Mouse (Mus musculus) liver, embryonic 11.5 days (tissue): ENCODE measurements around the gene Nlrp1b. TPM values are rescaled to one million over a fixed set of nuclear protein-coding genes. Genes with fewer than 3 reads are reported as not detected.

Source experiments
- ATAC-seq: fragments of 200-750 bp; cut with Nextera tagmentation; replicated peaks from 2 replicates; pipeline ENCODE4 v1.8.0; 2017; ENCODE audit warnings: moderate number of reproducible peaks, mild to moderate bottlenecking, moderate TSS enrichment, moderate library complexity; ENCODE audit not compliant: low FRiP score
- DNase-seq: peaks from one replicate; pipeline ENCODE4 v3.0.0-alpha.2; 2017; ENCODE audit warnings: low spot score
- H3K27ac ChIP-seq: fragments of 300-500 bp; sonication (generic); 2 replicates; pipeline ENCODE4 v1.5.1; 2014; ENCODE audit warnings: mild to moderate bottlenecking, low read depth, low read length, control low read depth
- H3K27me3 ChIP-seq: fragments of 300-500 bp; sonication (generic); replicated peaks from 2 replicates; pipeline ENCODE4 v1.6.1; 2014; ENCODE audit warnings: low read length, mixed read lengths; ENCODE audit not compliant: control insufficient read depth, insufficient read depth
- H3K36me3 ChIP-seq: fragments of 300-500 bp; sonication (generic); 2 replicates; pipeline ENCODE4 v1.6.1; 2014; ENCODE audit warnings: mild to moderate bottlenecking, low read length, moderate library complexity, mixed read lengths; ENCODE audit not compliant: control insufficient read depth, insufficient read depth
- H3K4me1 ChIP-seq: fragments of 300-500 bp; sonication (generic); replicated peaks from 2 replicates; pipeline ENCODE4 v1.6.1; 2014; ENCODE audit warnings: low read length, mixed read lengths; ENCODE audit not compliant: control insufficient read depth, insufficient read depth
- H3K4me2 ChIP-seq: fragments of 300-500 bp; sonication (generic); 2 replicates; pipeline ENCODE4 v1.6.1; 2014; ENCODE audit warnings: mild to moderate bottlenecking, control low read depth, moderate library complexity
- H3K4me3 ChIP-seq: fragments of 300-500 bp; sonication (generic); 2 replicates; pipeline ENCODE4 v1.5.1; 2014; ENCODE audit warnings: low read depth, low read length, control low read depth
- H3K9ac ChIP-seq: fragments of 300-500 bp; sonication (generic); 2 replicates; pipeline ENCODE4 v1.6.1; 2014; ENCODE audit warnings: low read depth, low read length, control low read depth
- H3K9me3 ChIP-seq: fragments of 300-500 bp; sonication (generic); 2 replicates; pipeline ENCODE4 v1.6.1; 2016; ENCODE audit warnings: low read length, inconsistent platforms, mixed read lengths; ENCODE audit not compliant: control insufficient read depth
- WGBS: fragments of 180-500 bp; shearing (Covaris S2); extraction: QIAGEN DNeasy Blood & Tissue Kit; methylation state at CpG from one replicate; pipeline ENCODE4 v1.1.7; 2014; 5-methylcytosine and 5-hydroxymethylcytosine counted together
- polyA plus RNA-seq: library from polyadenylated mRNA; unstranded; fragments of >200 nt; fragmentation: Nextera tagmentation; extraction: Ambion mirVana; gene quantifications from 2 replicates; pipeline ENCODE4 v1.2.1, GENCODE M21; 2014

Gene Nlrp1b
- polyA plus RNA-seq = 0.04 TPM in 2 replicates

DNA sequence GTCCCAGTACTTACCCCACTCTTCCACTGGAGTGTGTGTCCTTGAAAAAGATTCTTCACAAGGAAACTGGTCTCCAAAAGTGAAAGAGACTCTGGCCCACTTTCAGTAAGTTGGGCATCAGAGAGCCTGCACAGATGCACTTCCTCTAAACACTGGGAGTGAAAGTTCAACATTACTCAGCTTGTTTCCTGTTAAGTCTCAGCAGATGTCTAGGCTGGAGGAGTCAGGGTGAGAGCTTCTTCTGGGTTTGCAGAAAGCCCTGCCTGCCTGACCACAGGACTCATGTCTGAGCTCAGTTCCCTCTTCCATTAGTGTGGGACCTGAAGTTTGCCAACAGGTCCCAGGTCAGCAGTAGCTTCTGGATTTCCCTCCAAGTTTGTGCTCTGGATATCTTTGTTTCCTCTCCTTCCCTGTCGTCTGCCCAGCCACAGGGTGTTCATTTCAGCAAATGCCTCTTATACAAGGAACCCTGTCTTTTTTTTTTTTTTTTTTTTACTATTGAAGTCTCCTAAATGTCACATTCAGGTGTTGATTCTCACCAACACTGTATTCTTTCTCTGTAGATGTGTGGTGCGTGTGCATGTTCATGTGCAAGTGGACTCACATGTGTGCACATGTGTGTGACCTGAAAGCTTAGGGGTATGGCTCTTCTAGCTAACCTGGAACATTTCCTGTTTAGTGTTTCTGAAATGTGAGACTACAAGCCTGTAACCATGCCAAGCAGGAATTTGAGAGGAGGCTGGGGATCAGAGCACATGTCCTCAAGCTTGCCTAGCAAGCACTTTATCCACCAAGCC is at the start of gene Nlrp1b:
Gene Nlrp1b (minus strand): TSS at position 50 of the 797 bp plus-strand sequence.
- Histone ChIP-seq H3K4me3 (no peak within 1 kb of the TSS), H3K27me3 (no peaks in the 10 kb centered on the region), H3K36me3 (no peaks in the 10 kb centered on the region), H3K27ac (no peak within 1 kb of the TSS), H3K9me3 (no peaks in the 10 kb centered on the region), H3K9ac (no peak within 1 kb of the TSS), H3K4me1 (no peaks in the 10 kb centered on the region), H3K4me2 (no peak within 1 kb of the TSS)
- no peak for DNase-seq
- WGBS = 57% methylated on average over 2 of the region's 2 CpGs
- ATAC-seq = no peak

DNA sequence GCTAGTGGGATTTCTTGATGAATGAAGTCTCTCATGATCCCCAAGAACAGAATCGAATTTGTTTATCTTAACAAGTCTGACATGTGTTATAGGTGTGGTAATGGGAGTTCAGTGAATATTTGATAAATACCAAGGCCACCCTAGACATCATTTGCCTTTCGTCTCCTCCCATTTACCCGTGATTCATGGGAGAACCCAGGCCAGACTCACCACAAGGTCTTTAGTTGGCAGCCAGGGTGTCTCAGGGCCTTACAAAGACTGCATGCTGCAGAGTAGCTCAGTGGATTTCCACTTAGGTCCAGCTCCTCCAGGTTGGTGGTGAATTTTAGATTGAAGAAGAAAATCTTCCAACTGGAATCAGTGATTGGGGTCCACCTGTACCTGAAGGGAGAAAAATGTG is 30.5 kb upstream of the Nlrp1b start:
- Histone ChIP-seq H3K4me1 (no peaks in the 10 kb centered on the region), H3K27me3 (no peaks in the 10 kb centered on the region), H3K4me2 (no peak overlapping the region), H3K9ac (no peak overlapping the region), H3K27ac (no peak overlapping the region), H3K9me3 (no peaks in the 10 kb centered on the region), H3K36me3 (no peaks in the 10 kb centered on the region), H3K4me3 (no peak overlapping the region)
- whole genome bisulfite sequencing = 69% methylated on average over 3 of the region's 3 CpGs
- no peak for ATAC-seq
- no peak for DNase-seq

DNA sequence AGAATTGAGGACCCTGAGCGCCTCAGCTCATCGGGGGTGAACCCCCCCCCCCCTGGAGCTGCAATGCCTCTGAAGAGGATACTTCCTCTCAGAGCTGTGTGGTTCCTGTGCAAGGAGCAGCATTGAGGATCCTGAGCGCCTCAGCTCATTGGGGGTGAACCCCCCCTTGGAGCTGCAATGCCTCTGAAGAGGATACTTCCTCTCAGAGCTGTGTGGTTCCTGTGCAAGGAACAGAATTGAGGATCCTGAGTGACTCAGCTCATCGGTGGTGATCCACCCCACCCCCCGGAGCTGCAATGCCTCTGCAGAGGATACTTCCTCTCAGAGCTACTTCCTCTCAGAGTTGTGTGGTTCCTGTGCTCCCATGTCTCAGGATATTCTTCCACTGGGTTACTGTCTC is 20.8 kb upstream of the Nlrp1b start:
- Histone ChIP-seq H3K27ac (no peak overlapping the region), H3K4me1 (no peaks in the 10 kb centered on the region), H3K4me2 (no peak overlapping the region), H3K27me3 (no peaks in the 10 kb centered on the region), H3K9ac (no peak overlapping the region), H3K4me3 (no peak overlapping the region), H3K9me3 (no peaks in the 10 kb centered on the region), H3K36me3 (no peaks in the 10 kb centered on the region)
- DNase-seq (no peak), ATAC-seq (no peak)
- WGBS = 46% methylated on average over 5 of the region's 5 CpGs

DNA sequence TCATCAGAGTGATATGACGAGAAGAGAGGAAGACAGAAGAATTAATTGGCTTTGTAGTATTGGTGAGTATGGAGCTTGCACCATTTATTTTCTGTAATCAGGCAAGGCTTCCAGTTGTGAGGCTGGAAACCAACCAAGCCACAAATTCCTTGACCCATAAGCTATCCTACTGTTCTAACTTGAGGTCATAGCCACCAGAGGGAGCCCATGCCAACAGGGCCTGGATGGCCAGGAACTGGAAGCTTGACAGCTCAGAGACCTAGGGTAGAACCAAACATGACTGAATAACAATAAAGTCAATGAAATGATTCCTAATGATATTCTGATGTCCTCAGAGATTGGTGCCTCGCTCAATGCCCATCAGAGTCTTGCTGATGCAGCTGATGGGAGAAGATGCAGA is 5.9 kb downstream of the Nlrp1b start:
- WGBS = 55% methylated on average over 2 of the region's 2 CpGs
- Histone ChIP-seq H3K9ac (no peak overlapping the region), H3K9me3 (no peaks in the 10 kb centered on the region), H3K4me2 (no peak overlapping the region), H3K4me1 (no peaks in the 10 kb centered on the region), H3K27me3 (no peaks in the 10 kb centered on the region), H3K27ac (no peak overlapping the region), H3K36me3 (no peaks in the 10 kb centered on the region), H3K4me3 (no peak overlapping the region)
- no peak for DNase-seq
- ATAC-seq = no peak

DNA sequence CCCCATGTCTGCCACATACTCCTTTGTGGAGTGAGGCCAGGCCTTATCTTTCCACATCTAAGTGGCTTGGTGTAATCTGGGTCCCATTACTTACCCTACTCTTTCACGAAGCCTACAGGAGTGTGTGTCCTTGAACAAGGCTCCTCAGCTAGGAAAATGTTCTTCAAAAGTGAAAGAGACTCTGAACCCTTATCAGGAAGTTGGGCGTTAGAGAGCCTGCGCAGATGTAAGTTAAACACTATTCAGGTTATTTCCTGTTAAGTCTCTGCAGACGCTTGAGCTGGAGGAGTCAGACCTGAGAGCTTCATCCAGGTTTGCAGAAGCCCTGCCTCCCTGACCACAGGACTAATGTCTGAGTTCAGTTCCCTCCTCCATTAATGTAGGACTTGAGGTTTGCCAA is 27.8 kb downstream of the Nlrp1b start:
- no peaks in the 10 kb centered on the region for H3K4me1 ChIP-seq
- no peaks in the 10 kb centered on the region for H3K36me3 ChIP-seq
- no peak overlapping the region for H3K4me3 ChIP-seq
- WGBS = 62% methylated on average over 4 of the region's 4 CpGs
- H3K9ac ChIP-seq = no peak overlapping the region
- no peak for ATAC-seq
- H3K27ac ChIP-seq = no peak overlapping the region
- H3K27me3 ChIP-seq = no peaks in the 10 kb centered on the region
- DNase-seq = no peak
- H3K9me3 ChIP-seq = no peaks in the 10 kb centered on the region
- no peak overlapping the region for H3K4me2 ChIP-seq

DNA sequence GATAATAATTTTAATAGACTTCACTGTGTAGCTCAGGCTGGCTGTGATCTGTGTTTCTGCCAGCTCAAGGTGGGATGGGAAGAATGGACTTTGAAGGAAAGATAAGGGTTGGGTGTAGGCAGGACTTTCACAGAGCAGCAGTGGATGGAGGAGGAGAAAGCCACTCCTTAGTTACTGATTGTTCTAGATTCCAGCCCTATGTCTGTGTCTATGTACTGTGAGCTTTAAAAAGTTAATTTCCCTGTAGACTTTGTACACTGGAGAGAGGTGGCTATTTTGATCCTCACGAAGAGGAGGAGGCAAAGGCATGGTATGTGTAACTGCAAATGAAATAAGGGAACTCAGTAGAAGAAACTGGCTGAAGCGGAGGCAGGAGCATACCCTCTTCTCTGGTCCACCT is 31.2 kb downstream of the Nlrp1b start:
- Histone ChIP-seq H3K4me3 (no peak overlapping the region), H3K4me2 (no peak overlapping the region), H3K9me3 (no peaks in the 10 kb centered on the region), H3K27me3 (no peaks in the 10 kb centered on the region), H3K9ac (no peak overlapping the region), H3K27ac (no peak overlapping the region), H3K4me1 (no peaks in the 10 kb centered on the region), H3K36me3 (no peaks in the 10 kb centered on the region)
- DNase-seq (no peak), ATAC-seq (no peak)
- WGBS = 70% methylated on average over 2 of the region's 2 CpGs

DNA sequence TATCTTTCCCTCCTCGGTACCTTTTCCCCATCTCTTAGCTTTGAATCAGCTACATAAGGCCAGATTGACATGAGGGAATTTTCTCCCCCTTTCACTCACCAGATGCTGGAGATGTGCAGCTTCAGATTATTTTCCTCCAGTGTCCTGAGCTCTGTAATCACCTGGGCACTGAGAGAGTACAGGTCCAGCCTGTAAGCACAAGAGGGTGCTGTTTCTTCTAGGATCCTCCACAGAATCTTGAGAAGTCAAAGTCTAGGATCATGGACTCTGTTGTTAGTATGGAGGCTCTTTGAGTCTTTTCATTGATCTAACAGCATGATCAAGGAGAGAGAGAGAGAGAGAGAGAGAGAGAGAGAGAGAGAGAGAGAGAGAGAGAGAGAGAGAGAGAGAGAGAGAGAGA is 60.9 kb downstream of the Nlrp1b start:
- H3K27me3 ChIP-seq = no peaks in the 10 kb centered on the region
- DNase-seq = no peak
- H3K4me1 ChIP-seq = no peaks in the 10 kb centered on the region
- H3K36me3 ChIP-seq = no peaks in the 10 kb centered on the region
- no peak overlapping the region for H3K4me2 ChIP-seq
- no peak overlapping the region for H3K9ac ChIP-seq
- 81% methylated on average over 1 of the region's 1 CpGs for WGBS
- H3K9me3 ChIP-seq = no peaks in the 10 kb centered on the region
- no peak overlapping the region for H3K27ac ChIP-seq
- no peak for ATAC-seq
- H3K4me3 ChIP-seq = no peak overlapping the region

DNA sequence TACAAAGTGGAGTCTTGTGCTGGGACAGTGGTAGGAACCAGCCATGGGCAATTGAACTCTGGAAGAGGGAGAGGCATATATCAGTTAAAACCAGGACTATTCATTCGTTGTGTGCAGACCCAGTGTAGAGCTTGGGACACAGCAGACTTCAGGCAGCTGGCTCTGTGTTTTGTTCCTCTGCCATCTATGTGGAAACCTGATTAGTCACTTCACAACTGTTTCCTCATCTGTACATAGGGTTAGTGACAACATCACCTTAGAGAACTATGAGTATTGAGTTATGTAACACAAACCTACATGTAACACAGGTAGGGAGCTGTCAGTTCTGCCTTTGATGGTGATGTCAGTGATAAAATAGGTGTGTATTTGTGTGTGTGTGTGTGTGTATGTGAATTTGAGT is 66.4 kb downstream of the Nlrp1b start:
- WGBS = 53% methylated on average over 1 of the region's 1 CpGs
- no peaks in the 10 kb centered on the region for H3K9me3 ChIP-seq

DNA sequence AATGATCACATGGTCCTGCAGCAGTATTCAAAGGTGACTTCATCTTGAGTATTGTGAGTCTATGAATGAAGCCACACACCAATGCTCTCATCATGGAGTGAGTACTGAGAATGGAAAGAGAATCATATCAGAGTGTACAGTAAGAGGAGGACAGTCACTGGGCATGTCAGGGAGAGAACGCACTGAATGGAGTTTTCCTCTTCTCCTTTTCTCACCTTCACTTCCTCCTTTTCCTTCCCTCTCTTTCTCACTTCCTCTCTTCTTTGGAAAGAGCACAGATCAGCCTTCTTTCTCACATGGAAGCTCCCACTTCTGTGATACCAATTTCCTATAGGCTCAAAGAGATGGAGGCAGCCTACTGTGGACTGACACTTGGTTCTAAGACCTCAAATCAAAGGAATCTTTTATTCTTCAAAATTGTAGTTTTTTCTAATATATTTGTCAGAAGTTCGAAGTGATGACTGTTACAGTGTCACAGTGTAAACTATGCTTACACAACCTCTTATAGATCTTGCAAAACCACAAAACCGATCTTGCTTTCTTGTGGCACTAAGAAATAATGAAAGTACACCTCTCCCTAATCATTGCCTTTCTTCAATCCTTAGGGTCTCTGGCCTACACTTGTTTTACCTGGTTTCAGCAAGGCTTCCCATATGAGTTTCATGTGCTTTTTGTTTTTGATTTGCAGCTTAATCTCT is 70.9 kb downstream of the Nlrp1b start:
- Histone ChIP-seq H3K4me2 (no peak overlapping the region), H3K4me1 (no peaks in the 10 kb centered on the region), H3K36me3 (no peaks in the 10 kb centered on the region), H3K9ac (no peak overlapping the region), H3K9me3 (no peaks in the 10 kb centered on the region), H3K4me3 (no peak overlapping the region), H3K27ac (no peak overlapping the region), H3K27me3 (no peaks in the 10 kb centered on the region)
- WGBS = 62% methylated on average over 3 of the region's 3 CpGs
- no peak for ATAC-seq
- DNase-seq = no peak

More for the DNA sequence above, 66.4 kb downstream of the Nlrp1b start:
- Histone ChIP-seq H3K9ac (no peak overlapping the region), H3K4me1 (no peaks in the 10 kb centered on the region), H3K27ac (no peak overlapping the region), H3K4me2 (no peak overlapping the region), H3K27me3 (no peaks in the 10 kb centered on the region), H3K4me3 (no peak overlapping the region), H3K36me3 (no peaks in the 10 kb centered on the region)
- DNase-seq (no peak), ATAC-seq (no peak)
